Mouse (Mus musculus) liver, embryonic 14.5 days (tissue): Measurements from ENCODE around the gene Ctss. TPM values are rescaled to one million over a fixed set of nuclear protein-coding genes. Genes with fewer than 3 reads are reported as not detected.

Experiments used
- ATAC-seq: fragments of 200-750 bp; cut with Nextera tagmentation; 2 replicates; pipeline ENCODE4 v1.8.0; 2017; ENCODE audit warnings: moderate number of reproducible peaks, mild to moderate bottlenecking, moderate library complexity; ENCODE audit not compliant: insufficient read depth
- DNase-seq, 3 experiments: peaks; one replicate each; pipeline ENCODE4 v3.0.0-alpha.2; 2012 to 2013; ENCODE audit warnings: low read depth in 3 of 3, low spot score in 3 of 3
- H3K27ac ChIP-seq: fragments of 300-500 bp; sonication (generic); 2 replicates; pipeline ENCODE4 v1.5.1; 2014; ENCODE audit warnings: moderate library complexity, mild to moderate bottlenecking, control low read depth, inconsistent platforms
- H3K27me3 ChIP-seq: fragments of 300-500 bp; sonication (generic); 2 replicates; pipeline ENCODE4 v1.6.1; 2014; ENCODE audit warnings: mild to moderate bottlenecking, low read length, moderate library complexity; ENCODE audit not compliant: control insufficient read depth, insufficient read depth
- H3K36me3 ChIP-seq: fragments of 300-500 bp; sonication (generic); replicated peaks from 2 replicates; pipeline ENCODE4 v1.6.1; 2014; ENCODE audit warnings: low read depth; ENCODE audit not compliant: control insufficient read depth, insufficient read depth
- H3K4me1 ChIP-seq, 2 experiments: fragments of 200-500 bp in 1 of 2; fragments of 300-500 bp in 1 of 2; sonication (generic) in 1 of 2; replicated peaks; 2 replicates each; pipeline ENCODE4 v1.6.1; 2012 to 2014; ENCODE audit warnings: antibody characterized with exemption in 1 of 2, inconsistent platforms in 1 of 2, low read length in 1 of 2; ENCODE audit not compliant: control insufficient read depth in 2 of 2, insufficient read depth in 2 of 2
- H3K4me2 ChIP-seq: fragments of 300-500 bp; sonication (generic); 2 replicates; pipeline ENCODE4 v1.6.1; 2014; ENCODE audit warnings: low read depth, mild to moderate bottlenecking, control low read depth, moderate library complexity
- H3K4me3 ChIP-seq, 2 experiments: fragments of 200-500 bp in 1 of 2; fragments of 300-500 bp in 1 of 2; sonication (generic) in 1 of 2; 2 replicates each; pipeline ENCODE4 v1.5.1; 2012 to 2014; ENCODE audit warnings: low read depth in 2 of 2, low read length in 2 of 2, mild to moderate bottlenecking in 2 of 2, control low read depth in 1 of 2, inconsistent platforms in 1 of 2, moderate library complexity in 1 of 2; ENCODE audit not compliant: insufficient read depth in 1 of 2
- H3K9ac ChIP-seq: fragments of 300-500 bp; sonication (generic); replicated peaks from 2 replicates; pipeline ENCODE4 v1.6.1; 2014; ENCODE audit warnings: mild to moderate bottlenecking, control low read depth, moderate library complexity
- H3K9me3 ChIP-seq: fragments of 300-500 bp; sonication (generic); 2 replicates; pipeline ENCODE4 v1.6.1; 2016; ENCODE audit warnings: low read length, mixed read lengths; ENCODE audit not compliant: control insufficient read depth
- CTCF ChIP-seq: IDR thresholded peaks from 2 replicates; pipeline ENCODE4 v1.5.1; 2016; ENCODE audit warnings: antibody characterized with exemption, low read depth, control low read depth
- EP300 ChIP-seq: IDR thresholded peaks from 2 replicates; pipeline ENCODE4 v1.6.1; 2016; ENCODE audit warnings: antibody characterized with exemption, low read depth
- WGBS: fragments of 180-500 bp; shearing (Covaris S2); extraction: QIAGEN DNeasy Blood & Tissue Kit; methylation state at CpG from one replicate; pipeline ENCODE4 v1.1.7; 2014; ENCODE audit not compliant: insufficient replicate concordance; 5-methylcytosine and 5-hydroxymethylcytosine counted together
- polyA plus RNA-seq, 2 experiments: library from polyadenylated mRNA; depleted of rRNA in 1 of 2; stranded (reverse) in 1 of 2; unstranded in 1 of 2; fragments of >200 nt; fragmentation: Nextera tagmentation in 1 of 2; extraction: Ambion mirVana in 1 of 2; gene quantifications; 2 replicates each; pipeline versions ENCODE4 v1.2.1 to v1.2.3; 2012 to 2014

Ctss gene
- polyA plus RNA-seq, 2 experiments, result 16.1 to 27.7 TPM

DNA sequence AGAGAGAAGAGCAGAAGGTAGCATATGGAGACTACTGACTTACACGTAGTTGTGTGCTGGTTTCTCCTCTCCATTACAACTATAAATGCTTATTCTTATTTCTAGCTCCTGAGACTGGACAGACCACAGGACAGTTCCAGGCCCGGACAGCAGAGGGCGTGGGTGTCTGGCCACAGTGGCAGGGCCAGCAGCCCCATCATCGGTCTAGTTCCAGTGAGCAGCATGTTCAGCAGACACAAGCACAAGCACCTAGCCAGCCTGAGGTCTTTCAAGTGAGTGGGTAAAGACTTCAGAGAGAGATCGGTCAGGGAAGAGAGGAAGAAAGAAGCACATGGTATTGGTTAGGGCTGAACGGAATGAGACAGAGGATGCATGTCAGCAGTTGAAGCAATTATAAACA is 32.2 kb upstream of the Ctss start:
- H3K4me2 ChIP-seq, result no peak overlapping the region
- TF ChIP-seq CTCF (peak; percentile 97), EP300 (no peak)
- no peaks in the 10 kb centered on the region for H3K9me3 ChIP-seq
- H3K36me3 ChIP-seq, result peaks cover 48% of the 10 kb centered on the region
- H3K4me3 ChIP-seq, result no peak overlapping the region
- no peaks in the 10 kb centered on the region for H3K4me1 ChIP-seq
- no peak for DNase-seq
- no peak overlapping the region for H3K27ac ChIP-seq
- ATAC-seq, result no peak
- no peak overlapping the region for H3K9ac ChIP-seq
- 59% methylated on average over 6 of the region's 6 CpGs for WGBS
- no peaks in the 10 kb centered on the region for H3K27me3 ChIP-seq

DNA sequence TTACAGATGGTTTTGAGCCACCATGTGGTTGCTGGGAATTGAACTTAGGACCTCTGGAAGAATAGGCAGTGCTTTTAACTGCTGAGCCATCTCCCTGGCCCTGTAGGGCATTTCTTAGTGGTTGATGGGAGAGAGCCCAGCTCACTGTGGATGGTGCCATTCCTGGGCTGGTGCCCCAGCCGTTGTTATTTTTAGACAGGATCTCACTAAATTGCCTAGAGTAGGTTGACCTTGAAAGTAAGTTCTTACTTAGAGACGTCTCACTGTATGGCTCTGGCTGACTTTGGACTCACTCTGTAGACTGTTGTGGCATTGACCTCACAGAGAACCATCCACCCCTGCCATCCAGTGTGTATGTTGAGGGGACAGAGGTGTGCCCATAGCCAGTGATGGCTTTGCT is 28.4 kb upstream of the Ctss start:
- no peaks in the 10 kb centered on the region for H3K9me3 ChIP-seq
- ATAC-seq (no peak), DNase-seq (no peak)
- no peak overlapping the region for H3K4me3 ChIP-seq
- TF ChIP-seq CTCF (no peak), EP300 (no peak)
- H3K36me3 ChIP-seq, result peaks cover 25% of the 10 kb centered on the region
- H3K27me3 ChIP-seq, result no peaks in the 10 kb centered on the region
- H3K27ac ChIP-seq, result no peak overlapping the region
- H3K4me1 ChIP-seq, result no peaks in the 10 kb centered on the region
- H3K4me2 ChIP-seq, result no peak overlapping the region
- 67% methylated on average over 2 of the region's 2 CpGs for WGBS
- no peak overlapping the region for H3K9ac ChIP-seq

- TF ChIP-seq EP300 (no peak), CTCF (no peak)
- H3K4me3 ChIP-seq, result no peak within 1 kb of the TSS
- peaks cover 19% of the 10 kb centered on the region for H3K36me3 ChIP-seq
- no peak within 1 kb of the TSS for H3K27ac ChIP-seq
- H3K27me3 ChIP-seq, result no peaks in the 10 kb centered on the region
- H3K9me3 ChIP-seq, result no peaks in the 10 kb centered on the region
- no peak within 1 kb of the TSS for H3K9ac ChIP-seq
- H3K4me1 ChIP-seq, result no peaks in the 10 kb centered on the region
- no peak for DNase-seq
- ATAC-seq, result no peak
- 88% methylated on average over 7 of the region's 7 CpGs for WGBS
- no peak within 1 kb of the TSS for H3K4me2 ChIP-seq
Observed at GRCm38 (mm10) chr3:95499024-95499423, 27.6 kb upstream of the Ctss start, which contains the start of gene Ctsk. Gene Ctsk, plus strand, starts transcription at chr3:95499256.

DNA sequence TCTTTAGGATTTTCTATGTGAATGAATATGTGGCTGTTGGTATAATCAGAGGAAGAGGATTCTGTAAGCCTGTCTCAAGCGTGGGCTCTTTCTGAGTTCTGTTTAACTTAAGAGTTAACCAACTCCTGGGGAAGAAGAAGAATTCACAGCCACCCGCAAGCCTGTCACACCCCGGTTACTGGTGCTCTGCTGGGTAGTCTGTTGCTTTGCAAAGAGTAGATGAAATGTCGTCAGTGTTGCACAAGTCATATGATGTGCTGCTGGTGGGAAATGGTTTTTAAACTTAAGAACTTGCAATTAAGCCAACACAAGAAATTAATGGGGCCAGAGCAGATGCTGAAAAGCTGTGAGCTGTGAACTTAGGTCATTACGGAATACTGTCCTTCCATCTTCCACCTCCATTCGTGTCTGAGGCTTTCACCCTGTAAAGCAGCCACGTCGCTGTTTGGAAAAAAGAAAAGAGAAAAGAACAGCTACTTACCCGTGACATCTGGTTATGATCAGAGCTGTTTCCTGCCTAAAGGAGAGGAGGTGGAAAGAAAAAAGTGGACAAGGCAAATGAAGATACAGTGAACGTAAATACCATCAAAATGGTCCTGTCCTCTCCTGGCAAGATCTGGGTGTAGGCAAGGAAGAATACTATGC is 27.0 kb upstream of the Ctss start:
- 63% methylated on average over 10 of the region's 10 CpGs for WGBS
- H3K27me3 ChIP-seq, result no peaks in the 10 kb centered on the region
- H3K4me1 ChIP-seq, result no peaks in the 10 kb centered on the region
- peaks cover 14% of the 10 kb centered on the region for H3K36me3 ChIP-seq
- ATAC-seq, result no peak
- H3K4me3 ChIP-seq, result no peak overlapping the region
- H3K9me3 ChIP-seq, result no peaks in the 10 kb centered on the region
- no peak overlapping the region for H3K9ac ChIP-seq
- TF ChIP-seq EP300, result no peak
- no peak for TF ChIP-seq CTCF
- no peak for DNase-seq
- no peak overlapping the region for H3K27ac ChIP-seq
- no peak overlapping the region for H3K4me2 ChIP-seq

DNA sequence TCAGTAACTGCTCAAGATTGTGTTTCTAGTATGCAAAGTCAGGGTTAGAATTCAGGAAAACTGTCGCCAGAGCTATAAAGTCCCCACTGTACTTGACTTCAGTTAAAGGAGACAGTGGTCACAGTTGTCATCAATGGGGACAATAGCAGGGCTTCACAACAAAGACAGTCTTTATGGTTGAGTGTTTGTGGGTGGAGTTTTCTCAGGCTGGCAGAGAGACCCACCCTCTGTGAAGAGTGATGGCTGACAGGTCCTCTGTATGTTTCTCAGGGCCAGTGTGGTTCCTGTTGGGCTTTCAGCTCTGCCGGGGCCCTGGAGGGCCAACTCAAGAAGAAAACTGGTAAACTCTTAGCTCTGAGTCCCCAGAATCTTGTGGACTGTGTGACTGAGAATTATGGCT is 24.3 kb upstream of the Ctss start:
- Histone ChIP-seq H3K9ac (no peak overlapping the region), H3K27ac (no peak overlapping the region), H3K4me2 (no peak overlapping the region), H3K4me3 (no peak overlapping the region), H3K27me3 (no peaks in the 10 kb centered on the region), H3K4me1 (no peaks in the 10 kb centered on the region), H3K9me3 (no peaks in the 10 kb centered on the region), H3K36me3 (no peaks in the 10 kb centered on the region)
- ATAC-seq (no peak), DNase-seq (no peak)
- TF ChIP-seq EP300 (no peak), CTCF (no peak)
- WGBS, result 55% methylated on average over 2 of the region's 2 CpGs
